Mouse (Mus musculus) embryonic facial prominence, embryonic 10.5 days (tissue): ENCODE measurements at regions not wholly inside any gene's neighbourhood (a gene's known extent, or its start where the extent isn't known, plus 50 kb on each side); places are given as distances from the start of the nearest gene placed in this dataset.

Experiments
- DNase-seq: peaks from one replicate; pipeline ENCODE4 v3.0.0-alpha.2; 2017; ENCODE audit warnings: low spot score
- H3K27ac ChIP-seq: fragments of 300-500 bp; sonication (generic); replicated peaks from 2 replicates; pipeline ENCODE4 v1.5.1; 2016; ENCODE audit warnings: mild to moderate bottlenecking
- H3K27me3 ChIP-seq: fragments of 300-500 bp; sonication (generic); replicated peaks from 2 replicates; pipeline ENCODE4 v1.6.1; 2016; ENCODE audit warnings: low read depth, mild to moderate bottlenecking; ENCODE audit not compliant: poor library complexity, severe bottlenecking
- H3K36me3 ChIP-seq: fragments of 300-500 bp; sonication (generic); replicated peaks from 2 replicates; pipeline ENCODE4 v1.6.1; 2016; ENCODE audit warnings: mild to moderate bottlenecking, moderate library complexity
- H3K4me1 ChIP-seq: fragments of 300-500 bp; sonication (generic); 2 replicates; pipeline ENCODE4 v1.6.1; 2016
- H3K4me3 ChIP-seq: fragments of 300-500 bp; sonication (generic); 2 replicates; pipeline ENCODE4 v1.5.1; 2016; ENCODE audit warnings: mild to moderate bottlenecking, moderate library complexity
- H3K9me3 ChIP-seq: fragments of 300-500 bp; sonication (generic); 2 replicates; pipeline ENCODE4 v1.6.1; 2016; ENCODE audit warnings: mild to moderate bottlenecking
- WGBS: fragments of 180-500 bp; shearing (Covaris S2); methylation state at CpG from one replicate; pipeline ENCODE4 v1.1.7; 2016; 5-methylcytosine and 5-hydroxymethylcytosine counted together

DNA sequence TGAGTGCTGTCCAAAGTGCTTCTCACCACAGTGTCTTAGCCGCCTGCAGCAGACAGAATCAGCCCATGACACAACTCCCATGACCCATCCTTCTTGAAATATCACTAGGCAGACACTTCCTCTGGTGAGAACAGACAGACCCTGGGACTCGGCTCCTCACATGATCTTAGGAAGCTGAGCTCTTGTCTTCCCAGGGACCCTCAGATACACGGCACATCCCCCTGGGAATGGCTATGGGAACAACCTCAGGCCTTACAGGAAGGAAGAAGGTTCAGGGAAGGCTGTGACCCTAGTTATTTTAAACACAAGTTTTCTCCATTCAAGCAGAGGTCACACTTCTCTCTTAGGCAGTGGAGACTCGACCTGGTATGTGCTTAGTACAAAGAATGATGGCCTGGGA, 166.8 kb downstream of the Trib2 start:
- H3K9me3 ChIP-seq, result no peaks in the 10 kb centered on the region
- peaks cover 38% of the 10 kb centered on the region for H3K4me1 ChIP-seq
- no peak for DNase-seq
- H3K36me3 ChIP-seq, result no peaks in the 10 kb centered on the region
- no peaks in the 10 kb centered on the region for H3K27me3 ChIP-seq
- H3K4me3 ChIP-seq, result no peak overlapping the region
- H3K27ac ChIP-seq, result no peak overlapping the region
- 65% methylated on average over 4 of the region's 4 CpGs for WGBS

DNA sequence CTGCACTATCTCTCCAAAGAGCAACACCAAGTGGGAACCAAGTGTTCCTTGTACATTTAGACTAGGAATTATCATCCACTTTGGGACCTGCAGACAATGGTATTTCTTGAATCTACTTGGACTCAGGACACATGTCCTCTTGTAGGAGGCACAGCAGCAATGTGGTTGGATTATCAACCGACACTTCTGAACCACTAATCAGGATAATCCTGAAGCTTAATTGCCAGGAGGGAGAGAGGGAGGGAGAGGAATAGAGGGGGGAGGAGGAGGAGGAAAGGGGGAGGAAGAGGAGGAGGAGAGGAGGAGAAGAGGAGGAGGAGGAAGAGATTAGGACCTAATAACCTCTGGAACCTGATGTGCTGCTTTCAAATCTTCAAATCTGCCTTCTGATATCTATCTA, 167.5 kb downstream of the Trib2 start:
- no peak overlapping the region for H3K27ac ChIP-seq
- H3K36me3 ChIP-seq, result no peaks in the 10 kb centered on the region
- no peak for DNase-seq
- no peak overlapping the region for H3K4me3 ChIP-seq
- H3K9me3 ChIP-seq, result no peaks in the 10 kb centered on the region
- WGBS, result 51% methylated on average over 1 of the region's 1 CpGs
- H3K27me3 ChIP-seq, result no peaks in the 10 kb centered on the region
- peaks cover 43% of the 10 kb centered on the region for H3K4me1 ChIP-seq

DNA sequence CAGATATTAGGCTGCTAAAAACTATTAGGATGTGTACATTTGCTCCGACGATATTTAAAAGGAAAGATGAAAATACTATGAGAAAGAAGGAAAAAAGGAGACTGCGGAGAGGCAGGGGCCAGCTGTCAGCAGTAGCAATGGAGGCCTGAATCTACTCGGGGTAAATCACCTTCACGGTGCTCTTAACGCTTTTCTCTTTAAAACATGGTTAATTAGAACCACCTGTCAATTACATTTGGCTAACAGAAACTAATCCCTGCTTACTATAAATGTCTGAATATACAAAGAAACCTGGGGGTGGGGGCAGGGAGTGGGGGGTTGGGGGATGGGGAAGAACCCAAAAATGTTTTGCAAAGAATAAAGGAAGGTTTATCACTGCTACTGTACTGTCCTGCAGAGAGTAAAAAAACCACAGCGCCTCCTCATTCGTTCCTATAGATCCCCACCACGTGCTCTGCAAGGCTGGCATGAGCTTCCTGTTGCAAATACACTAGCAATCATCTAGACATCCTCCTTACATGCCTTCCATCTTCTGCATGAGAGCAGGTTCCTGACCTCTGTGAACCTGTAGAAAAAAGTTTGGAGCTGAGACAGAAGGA, 172.5 kb downstream of the Trib2 start:
- Histone ChIP-seq H3K36me3 (no peaks in the 10 kb centered on the region), H3K27ac (0 out of 2 replicates have a peak overlapping the region, but pooled peaks have one; percentile 44), H3K9me3 (no peaks in the 10 kb centered on the region), H3K27me3 (no peaks in the 10 kb centered on the region), H3K4me3 (no peak overlapping the region), H3K4me1 (peaks cover 50% of the 10 kb centered on the region)
- WGBS, result 45% methylated on average over 9 of the region's 9 CpGs
- DNase-seq, result no peak

DNA sequence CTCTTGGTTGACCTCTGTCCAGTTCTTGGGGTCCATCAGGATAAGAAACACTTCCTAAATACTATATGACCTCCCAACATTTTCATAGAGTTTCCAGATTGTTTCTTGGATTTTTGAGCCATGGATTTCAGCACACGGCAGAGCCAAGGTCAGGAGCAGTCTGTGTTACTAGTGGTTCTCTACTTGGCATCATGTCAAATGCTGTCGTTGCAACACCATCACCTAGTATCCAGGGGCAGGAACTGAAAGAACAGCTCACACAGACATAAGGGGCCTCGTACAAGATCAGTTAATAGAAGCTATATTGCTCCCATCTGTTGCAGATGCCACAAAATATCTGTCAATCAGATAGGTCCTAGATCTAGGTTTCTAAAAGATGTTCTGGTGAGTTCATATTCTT, 173.1 kb downstream of the Trib2 start:
- no peak for DNase-seq
- Histone ChIP-seq H3K27ac (no peak overlapping the region), H3K4me3 (no peak overlapping the region), H3K9me3 (no peaks in the 10 kb centered on the region), H3K36me3 (no peaks in the 10 kb centered on the region), H3K4me1 (peaks cover 50% of the 10 kb centered on the region), H3K27me3 (no peaks in the 10 kb centered on the region)
- 41% methylated on average over 3 of the region's 3 CpGs for WGBS

DNA sequence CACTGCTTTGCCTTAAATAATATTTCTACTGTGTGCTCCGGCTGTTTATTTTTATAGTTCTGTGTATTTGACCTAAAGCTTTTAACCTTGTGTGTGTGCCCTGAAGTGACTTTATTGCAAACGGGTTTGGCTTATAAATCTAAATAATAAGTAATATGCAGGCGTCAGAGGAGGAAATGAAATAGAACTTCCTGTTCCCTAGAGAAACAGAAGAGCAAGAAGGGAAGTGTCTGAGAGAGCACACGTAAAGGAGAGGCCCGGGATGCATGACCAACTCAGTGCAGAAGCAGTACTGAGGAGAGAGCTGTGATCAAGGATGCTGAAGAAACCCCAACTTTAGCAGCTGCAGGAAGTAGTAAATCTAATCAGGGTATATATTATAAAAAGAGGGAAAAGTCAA, 176.4 kb downstream of the Trib2 start:
- no peak overlapping the region for H3K27ac ChIP-seq
- no peaks in the 10 kb centered on the region for H3K9me3 ChIP-seq
- no peaks in the 10 kb centered on the region for H3K27me3 ChIP-seq
- no peaks in the 10 kb centered on the region for H3K36me3 ChIP-seq
- 71% methylated on average over 5 of the region's 5 CpGs for WGBS
- H3K4me3 ChIP-seq, result no peak overlapping the region
- H3K4me1 ChIP-seq, result peaks cover 31% of the 10 kb centered on the region
- DNase-seq, result no peak

DNA sequence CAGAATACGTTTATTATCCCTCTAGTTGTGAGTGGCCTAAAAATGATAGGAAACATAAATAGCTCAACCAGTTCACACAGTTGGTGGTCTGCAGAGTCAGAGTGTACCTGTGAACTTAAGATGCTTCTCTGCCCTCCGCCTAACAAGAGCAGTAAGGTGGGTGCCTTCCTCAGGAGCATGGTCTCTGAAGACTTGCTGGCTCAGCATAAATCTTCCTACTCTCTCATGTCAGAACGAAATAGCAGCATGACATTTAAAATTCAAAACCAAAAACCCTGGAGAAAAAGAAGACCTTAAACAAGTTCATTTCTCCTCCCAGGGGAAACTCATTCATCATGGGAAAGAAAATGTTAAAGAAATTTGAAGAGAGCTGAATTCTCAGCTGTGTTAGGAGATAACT, 186.8 kb downstream of the Trib2 start:
- H3K27me3 ChIP-seq, result no peaks in the 10 kb centered on the region
- H3K4me3 ChIP-seq, result no peak overlapping the region
- H3K9me3 ChIP-seq, result no peaks in the 10 kb centered on the region
- no peak overlapping the region for H3K27ac ChIP-seq
- H3K36me3 ChIP-seq, result no peaks in the 10 kb centered on the region
- no peaks in the 10 kb centered on the region for H3K4me1 ChIP-seq
- DNase-seq, result no peak
- 85% methylated on average over 3 of the region's 3 CpGs for WGBS

DNA sequence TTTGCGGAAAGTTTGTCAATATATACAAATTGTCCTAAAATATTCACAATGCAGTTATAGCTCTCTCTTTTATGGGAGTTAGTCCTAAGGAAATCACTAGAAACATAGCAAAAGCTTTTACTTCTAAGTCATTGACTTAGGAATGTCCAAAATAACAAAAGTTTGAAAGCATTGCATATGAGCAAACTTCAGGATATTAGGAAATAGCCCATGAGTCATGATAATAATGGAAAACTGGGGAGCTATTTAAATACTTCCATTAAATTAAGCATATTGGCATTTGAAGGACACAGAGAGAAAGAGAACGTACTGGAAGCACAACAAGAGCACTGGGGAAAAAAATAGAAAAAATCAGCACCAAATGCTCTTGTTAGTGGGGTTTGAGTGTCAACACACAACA, 197.2 kb downstream of the Trib2 start:
- Histone ChIP-seq H3K36me3 (no peaks in the 10 kb centered on the region), H3K4me1 (no peaks in the 10 kb centered on the region), H3K4me3 (no peak overlapping the region), H3K27ac (no peak overlapping the region), H3K9me3 (no peaks in the 10 kb centered on the region), H3K27me3 (no peaks in the 10 kb centered on the region)
- no peak for DNase-seq
- 90% methylated on average over 2 of the region's 2 CpGs for WGBS

DNA sequence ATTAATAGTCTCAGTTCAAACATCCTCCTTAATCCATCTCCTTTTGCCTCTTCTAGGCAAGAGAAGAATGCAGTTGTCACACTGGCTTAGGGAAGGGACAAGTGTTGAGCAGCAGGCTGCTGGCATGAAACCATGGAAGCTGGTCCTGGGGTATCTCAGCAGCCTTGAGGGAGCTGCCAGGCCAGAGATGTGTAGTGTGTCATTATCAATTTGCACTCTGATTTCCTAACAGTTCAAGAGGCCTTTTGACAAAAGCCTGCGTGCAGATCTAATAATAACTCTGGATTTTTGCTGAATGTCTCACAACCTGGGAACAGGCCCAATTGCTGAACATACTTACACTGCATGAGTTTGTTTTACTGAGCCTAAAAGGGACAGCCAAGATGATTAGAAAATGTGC, 199.4 kb downstream of the Trib2 start:
- no peak overlapping the region for H3K27ac ChIP-seq
- WGBS, result 79% methylated on average over 1 of the region's 1 CpGs
- no peaks in the 10 kb centered on the region for H3K27me3 ChIP-seq
- no peaks in the 10 kb centered on the region for H3K4me1 ChIP-seq
- no peak overlapping the region for H3K4me3 ChIP-seq
- no peaks in the 10 kb centered on the region for H3K9me3 ChIP-seq
- no peaks in the 10 kb centered on the region for H3K36me3 ChIP-seq
- no peak for DNase-seq

DNA sequence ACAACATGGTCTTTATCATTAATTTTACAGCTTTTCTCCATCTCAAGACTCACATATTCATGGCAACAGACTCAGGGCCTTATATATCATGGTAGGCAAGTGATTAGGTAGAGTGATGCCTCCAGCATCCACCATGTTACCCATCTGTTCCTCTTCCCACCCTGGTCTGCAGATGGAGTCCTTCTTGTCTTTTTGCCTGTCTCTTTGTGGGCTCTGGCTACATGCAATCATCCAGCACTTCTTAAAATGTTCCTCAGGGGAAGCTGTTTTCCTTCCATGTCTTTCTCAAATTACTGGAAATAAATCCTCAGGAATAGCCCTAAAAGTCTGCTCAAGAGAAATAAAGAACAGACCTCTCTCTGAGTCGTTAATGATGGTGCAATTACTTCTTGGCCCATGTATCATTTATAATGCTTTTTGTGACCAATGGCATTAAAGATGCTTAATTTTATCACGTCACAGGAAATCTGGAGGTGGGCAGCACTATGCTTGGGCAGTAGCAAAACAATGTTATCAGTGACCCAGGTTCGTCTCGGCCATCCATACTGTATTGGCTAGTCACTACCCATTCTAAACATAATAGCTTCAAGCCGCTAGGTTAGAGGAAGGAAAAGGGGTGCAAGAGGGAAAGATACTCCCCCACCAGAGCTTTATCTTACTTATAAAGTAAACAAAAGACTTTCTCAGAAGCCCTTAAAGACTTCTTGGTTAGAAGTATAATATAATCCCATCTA, 204.7 kb downstream of the Trib2 start:
- H3K27ac ChIP-seq, result no peak overlapping the region
- no peaks in the 10 kb centered on the region for H3K36me3 ChIP-seq
- no peak for DNase-seq
- no peaks in the 10 kb centered on the region for H3K27me3 ChIP-seq
- H3K9me3 ChIP-seq, result no peaks in the 10 kb centered on the region
- no peak overlapping the region for H3K4me3 ChIP-seq
- 82% methylated on average over 5 of the region's 5 CpGs for WGBS
- H3K4me1 ChIP-seq, result no peaks in the 10 kb centered on the region

DNA sequence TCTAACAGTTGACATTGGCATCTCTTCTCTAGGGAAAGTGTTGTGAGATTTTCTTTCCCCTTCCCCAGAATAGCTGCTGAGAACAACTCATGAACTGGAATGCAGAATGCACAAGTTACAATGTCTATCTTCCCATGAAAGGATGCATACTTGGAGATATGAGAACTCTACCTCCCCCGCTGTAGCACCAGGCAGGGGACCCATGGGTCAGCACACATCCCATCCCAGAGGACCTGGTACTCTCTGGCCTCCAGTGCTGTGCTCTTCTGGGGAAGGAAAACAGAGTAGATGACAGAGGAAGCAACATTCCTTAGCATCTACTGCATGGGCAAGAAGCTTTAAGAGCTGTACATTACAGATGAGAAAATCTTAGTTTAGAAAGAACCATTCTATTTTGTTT, 209.6 kb downstream of the Trib2 start:
- Histone ChIP-seq H3K9me3 (no peaks in the 10 kb centered on the region), H3K27me3 (no peaks in the 10 kb centered on the region), H3K4me3 (no peak overlapping the region), H3K27ac (no peak overlapping the region), H3K4me1 (peaks cover 31% of the 10 kb centered on the region), H3K36me3 (no peaks in the 10 kb centered on the region)
- 96% methylated on average over 1 of the region's 1 CpGs for WGBS
- no peak for DNase-seq

DNA sequence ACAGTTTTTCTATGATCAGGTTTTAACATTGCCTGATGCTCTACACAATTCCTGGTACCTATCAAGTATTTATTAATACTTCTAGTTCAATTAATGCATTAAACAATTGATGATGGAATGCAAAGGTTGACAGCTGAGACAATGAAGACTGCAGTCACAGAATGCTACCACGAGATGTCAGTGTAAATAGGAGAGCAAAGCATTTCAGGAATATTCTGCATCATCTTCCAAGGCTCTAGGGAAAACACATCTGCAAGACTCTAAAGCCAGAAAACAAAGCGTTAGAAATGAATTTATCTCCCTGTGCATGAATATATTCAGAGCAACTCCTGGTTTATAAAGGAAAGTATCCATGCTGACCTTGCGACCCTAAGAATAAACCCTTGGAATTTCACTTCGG, 210.6 kb downstream of the Trib2 start:
- Histone ChIP-seq H3K4me3 (no peak overlapping the region), H3K4me1 (peaks cover 31% of the 10 kb centered on the region), H3K9me3 (no peaks in the 10 kb centered on the region), H3K36me3 (no peaks in the 10 kb centered on the region), H3K27me3 (no peaks in the 10 kb centered on the region), H3K27ac (no peak overlapping the region)
- DNase-seq, result no peak
- 72% methylated on average over 4 of the region's 4 CpGs for WGBS

DNA sequence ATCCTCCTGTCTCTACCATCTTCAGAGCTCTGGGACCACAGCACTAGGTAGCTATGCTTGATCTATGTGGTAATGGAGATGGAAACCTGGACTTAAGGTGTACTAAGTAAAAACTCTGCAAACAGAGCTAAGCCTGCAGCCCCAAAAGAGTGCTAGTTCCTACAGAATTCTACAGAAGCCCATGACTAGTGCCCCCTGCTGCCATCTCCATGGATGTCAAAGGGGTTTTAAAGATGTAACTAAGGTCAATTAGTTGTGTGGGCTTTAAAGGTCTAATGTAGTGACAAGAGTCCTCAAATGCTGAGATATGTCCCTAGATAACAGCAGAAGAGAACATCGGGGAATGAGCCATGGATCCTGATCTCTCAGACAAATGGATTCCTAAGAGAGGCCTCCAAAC, 212.1 kb downstream of the Trib2 start:
- H3K4me1 ChIP-seq, result peaks cover 31% of the 10 kb centered on the region
- 85% methylated on average over 1 of the region's 1 CpGs for WGBS
- no peaks in the 10 kb centered on the region for H3K9me3 ChIP-seq
- H3K27me3 ChIP-seq, result no peaks in the 10 kb centered on the region
- no peak for DNase-seq
- H3K36me3 ChIP-seq, result no peaks in the 10 kb centered on the region
- H3K27ac ChIP-seq, result no peak overlapping the region
- H3K4me3 ChIP-seq, result no peak overlapping the region

DNA sequence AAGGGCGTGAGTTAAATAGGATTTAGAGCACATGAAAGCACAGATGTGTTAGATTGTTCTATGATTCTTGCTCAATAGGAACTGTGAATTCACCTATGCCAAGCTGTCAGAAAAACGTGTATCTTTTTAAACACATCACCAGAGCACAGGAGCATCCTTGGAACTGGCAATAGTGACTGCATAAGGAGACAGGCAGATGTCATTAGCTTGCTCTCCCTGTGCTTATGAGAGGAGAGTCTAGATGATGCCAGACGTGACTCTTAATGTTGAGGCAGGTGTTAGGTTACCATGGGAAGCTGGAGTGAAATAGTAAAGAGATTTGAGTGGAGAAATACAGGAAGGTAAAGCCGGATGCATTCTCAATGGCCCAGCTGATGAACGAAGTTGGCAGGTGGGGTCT, 212.8 kb downstream of the Trib2 start:
- no peak for DNase-seq
- H3K4me1 ChIP-seq, result peaks cover 31% of the 10 kb centered on the region
- no peak overlapping the region for H3K4me3 ChIP-seq
- 0 out of 2 replicates have a peak overlapping the region, but pooled peaks have one; percentile 1 for H3K27ac ChIP-seq
- H3K27me3 ChIP-seq, result no peaks in the 10 kb centered on the region
- no peaks in the 10 kb centered on the region for H3K36me3 ChIP-seq
- no peaks in the 10 kb centered on the region for H3K9me3 ChIP-seq
- WGBS, result 62% methylated on average over 5 of the region's 5 CpGs
